Mouse (Mus musculus) heart, postnatal 25 days (tissue): Measurements from ENCODE around the gene Cib1. TPM values are rescaled to one million over a fixed set of nuclear protein-coding genes. Genes with fewer than 3 reads are reported as not detected.
A peak's percentile ranks its signal among the peaks of the same experiment; 100 is the strongest.

Experiments used
- DNase-seq: peaks from one replicate; pipeline ENCODE4 v3.0.0; 2022; ENCODE audit warnings: low spot score
- intact Hi-C: fragments of 180-260 bp; cut with DNase I; formaldehyde crosslinking; loops from one replicate; pipeline ENCODE4 v1.15.1; 2025
- total RNA-seq, 2 experiments: library from RNA; stranded (reverse); gene quantifications; 2 replicates each; pipeline ENCODE4 v1.2.3; 2021

Gene Cib1
- total RNA-seq, 2 experiments from 2014 or later = 14.1 to 18.0 TPM

- intact Hi-C loops = no loop called here
Measured at GRCm38 (mm10) chr7:80238542-80238941, 5.9 kb upstream of the Cib1 start.

DNA sequence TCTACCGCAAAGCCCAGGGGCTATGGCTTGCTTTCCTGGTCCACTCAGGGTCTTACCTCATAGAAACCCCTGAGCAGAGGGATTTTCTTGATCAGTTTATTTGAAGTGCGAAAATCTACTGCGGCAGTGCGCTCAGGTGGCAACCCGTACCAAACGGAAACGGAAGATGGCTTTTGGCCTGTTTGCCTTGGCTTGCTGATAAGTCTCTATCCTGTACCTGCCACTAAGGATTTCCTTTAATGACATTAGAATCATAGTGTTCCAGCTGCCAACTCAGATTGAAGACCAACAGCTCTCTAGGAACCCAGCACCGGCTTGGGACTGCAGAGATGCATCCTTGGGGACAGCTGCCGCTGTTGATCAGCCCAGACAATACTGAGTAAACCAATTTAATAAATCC is 1.2 kb upstream of the Cib1 start:
- no peak for DNase-seq
- intact Hi-C loops = no loop called here

More at GRCm38 (mm10) chr7:80238542-80238941, 5.9 kb upstream of the Cib1 start:
- DNase-seq = no peak

- intact Hi-C loops = no loop called here
- DNase-seq = no peak
Measured at GRCm38 (mm10) chr7:80231971-80232488, 583 bp downstream of the Cib1 start.

DNA sequence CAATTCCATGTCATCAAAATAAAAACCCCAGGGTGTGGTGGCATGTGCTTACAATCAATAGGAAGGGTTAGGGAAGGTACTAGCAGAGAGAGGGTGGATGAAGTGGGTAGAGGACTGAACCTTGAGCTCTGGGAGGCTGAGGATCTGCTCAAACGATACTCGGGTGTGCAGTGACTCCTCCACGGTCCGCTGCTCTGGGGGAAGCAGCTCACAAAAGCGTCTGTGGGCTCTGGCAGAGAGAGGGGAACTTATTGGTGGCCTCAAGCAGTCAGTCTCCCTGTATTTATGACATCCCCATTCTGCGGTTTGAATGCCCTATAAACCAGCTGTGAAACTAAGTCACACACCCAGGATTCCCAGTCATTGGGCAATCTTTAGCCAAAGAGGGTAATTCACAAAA is 2.4 kb downstream of the Cib1 start:
- intact Hi-C loops = no loop called here
- DNase-seq = no peak

DNA sequence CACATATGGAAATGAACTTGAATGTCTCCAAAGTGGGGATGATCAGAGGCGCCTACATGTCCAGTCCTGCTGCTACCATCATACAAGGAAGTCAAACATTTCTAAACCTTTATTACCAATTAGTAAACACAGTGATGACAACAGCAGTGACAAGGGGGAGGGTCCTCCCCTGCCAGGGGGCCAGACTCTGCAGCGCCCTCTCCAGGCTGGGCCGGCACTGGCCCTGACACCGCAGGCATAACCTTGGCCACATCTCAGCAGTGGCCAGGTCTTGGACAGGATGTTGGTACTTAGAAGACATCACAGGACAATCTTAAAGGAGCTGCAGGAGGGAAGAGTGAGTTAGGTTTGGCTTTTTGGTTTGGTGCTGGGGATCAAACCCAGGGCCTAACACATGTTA is 5.5 kb downstream of the Cib1 start:
- intact Hi-C loops = no loop called here
- no peak for DNase-seq

DNA sequence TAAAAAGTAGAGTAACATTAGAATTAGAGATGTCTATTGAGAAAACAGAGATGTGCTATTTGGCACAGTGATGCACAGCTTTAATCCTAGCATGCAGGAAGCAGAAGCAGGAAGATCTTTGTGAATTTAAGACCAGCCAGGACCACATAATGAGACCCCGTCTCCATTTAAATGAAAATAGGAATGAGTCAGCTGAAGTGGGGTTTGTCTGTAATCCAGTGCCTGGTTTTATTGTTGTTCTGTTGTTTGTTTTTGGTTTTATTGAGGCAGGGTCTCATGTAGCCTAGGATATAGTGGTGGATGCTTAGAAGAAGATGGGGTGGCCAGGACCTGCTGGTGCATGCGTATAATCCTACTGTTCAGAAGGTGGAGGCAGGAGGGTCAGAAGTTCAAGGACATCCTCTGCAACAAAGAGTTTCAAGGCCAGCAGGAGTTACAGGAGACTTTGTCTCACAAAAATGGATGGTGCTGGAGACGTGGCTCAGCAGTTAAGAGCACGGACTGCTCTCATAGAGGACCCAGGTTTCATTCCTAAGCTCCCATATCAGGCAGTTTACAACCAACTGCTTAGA is 11.3 kb downstream of the Cib1 start:
- intact Hi-C loops = no loop called here

DNA sequence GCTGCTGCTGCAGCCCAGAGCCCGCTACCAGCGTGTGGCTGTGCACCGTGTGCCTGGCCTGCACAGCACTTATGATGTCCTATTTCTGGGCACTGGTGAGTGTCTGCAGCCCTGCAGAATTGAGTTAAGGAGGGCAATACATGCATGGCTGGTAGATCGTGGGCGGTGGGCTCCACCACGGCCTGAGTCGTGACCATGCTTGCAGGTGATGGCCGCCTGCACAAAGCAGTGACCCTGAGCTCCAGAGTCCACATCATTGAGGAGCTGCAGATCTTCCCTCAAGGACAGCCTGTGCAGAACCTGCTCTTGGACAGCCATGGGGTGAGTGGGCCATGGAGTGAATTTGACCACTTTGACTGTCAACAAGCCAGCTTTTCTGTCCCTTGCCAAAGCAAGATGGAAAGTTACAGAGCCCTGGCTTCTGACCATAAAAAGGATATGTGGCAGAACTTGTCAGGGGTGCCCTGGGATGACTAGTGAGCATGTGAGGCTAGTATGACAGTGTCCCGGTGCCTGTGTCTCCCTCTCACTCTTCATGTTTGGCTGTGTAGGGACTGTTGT is 12.3 kb downstream of the Cib1 start:
- DNase-seq = no peak
- intact Hi-C loops = no loop called here

More for the DNA sequence above, 11.3 kb downstream of the Cib1 start:
- no peak for DNase-seq

DNA sequence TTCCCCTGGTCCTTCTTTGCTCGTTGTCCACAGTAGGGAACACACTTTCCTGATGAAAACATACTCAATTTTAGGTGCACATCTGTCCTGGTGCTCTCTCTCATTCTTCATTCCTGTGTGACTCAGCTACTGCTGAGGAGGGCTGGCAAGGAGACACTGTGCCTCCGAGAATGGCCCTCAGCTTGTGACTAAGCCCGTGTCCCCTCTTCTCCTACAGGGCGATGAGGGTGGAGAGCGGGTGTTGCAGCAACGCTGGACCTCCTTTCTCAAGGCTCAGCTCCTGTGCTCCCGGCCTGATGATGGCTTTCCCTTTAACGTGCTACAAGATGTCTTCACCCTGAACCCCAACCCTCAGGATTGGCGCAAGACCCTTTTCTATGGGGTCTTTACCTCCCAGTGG is 13.9 kb downstream of the Cib1 start:
- intact Hi-C loops = loop anchor here (5.0 to 10.0 kb wide), 2 partner anchors 61 to 194 kb away; partner anchors contain the start of gene Zfp710
- DNase-seq = no peak

GRCm38 (mm10) chr7:80216566-80216965 is 16.0 kb downstream of the Cib1 start:
- DNase-seq = peak; percentile 64
- intact Hi-C loops = loop anchor here (5.0 to 10.0 kb wide), 2 partner anchors 59 to 192 kb away; partner anchors contain the start of gene Zfp710

- intact Hi-C loops = loop anchor here (1.0 to 10.0 kb wide), 3 partner anchors 58 to 191 kb away; partner anchors contain the start of gene Zfp710
Measured at GRCm38 (mm10) chr7:80215398-80215797, 17.2 kb downstream of the Cib1 start.

DNA sequence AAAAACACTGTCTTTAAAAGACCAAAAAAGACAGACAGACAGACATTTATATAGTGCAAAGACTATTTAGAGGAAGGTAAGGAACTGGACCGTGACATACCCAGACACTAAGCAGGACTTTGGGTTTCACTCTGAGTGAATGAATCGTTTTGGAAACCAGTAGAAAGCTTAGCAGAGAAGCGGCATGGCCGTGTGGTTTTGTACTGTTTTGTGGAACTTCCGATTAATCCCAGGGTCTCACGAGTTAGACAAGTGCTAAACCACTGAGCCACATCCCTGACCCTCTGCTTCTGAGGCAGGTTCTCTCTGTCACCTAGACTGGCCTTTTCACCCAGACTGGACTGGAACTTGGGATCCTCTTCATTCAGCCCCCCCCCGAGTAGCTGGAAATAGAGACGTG is 18.2 kb downstream of the Cib1 start:
- no peak for DNase-seq
- intact Hi-C loops = loop anchor here (10.0 kb wide), 1 partner anchor 190 kb away; the partner anchor contains the start of gene Zfp710

More at GRCm38 (mm10) chr7:80215398-80215797, 17.2 kb downstream of the Cib1 start:
- DNase-seq = peak; percentile 51

DNA sequence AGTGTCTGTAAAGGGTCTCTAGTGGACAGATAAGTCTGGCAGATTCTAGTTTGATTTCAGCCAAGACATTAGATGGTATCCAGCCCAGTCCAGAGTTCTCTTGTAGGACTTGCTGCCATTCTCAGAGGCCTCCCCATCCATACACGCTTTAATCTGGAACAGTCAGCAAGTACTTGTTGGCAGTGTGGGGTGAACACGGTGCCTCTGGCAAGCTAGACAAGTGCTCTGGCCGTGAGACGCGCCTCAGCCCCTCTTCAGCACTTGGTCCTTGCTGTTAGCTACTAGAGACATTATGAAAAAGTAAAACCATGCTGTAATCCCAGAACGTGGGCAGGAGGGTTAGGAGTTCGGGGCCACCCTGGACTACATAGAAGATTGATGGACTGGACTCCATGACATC is 19.0 kb downstream of the Cib1 start:
- no peak for DNase-seq
- intact Hi-C loops = loop anchor here (10.0 kb wide), 1 partner anchor 189 kb away; the partner anchor contains the start of gene Zfp710

DNA sequence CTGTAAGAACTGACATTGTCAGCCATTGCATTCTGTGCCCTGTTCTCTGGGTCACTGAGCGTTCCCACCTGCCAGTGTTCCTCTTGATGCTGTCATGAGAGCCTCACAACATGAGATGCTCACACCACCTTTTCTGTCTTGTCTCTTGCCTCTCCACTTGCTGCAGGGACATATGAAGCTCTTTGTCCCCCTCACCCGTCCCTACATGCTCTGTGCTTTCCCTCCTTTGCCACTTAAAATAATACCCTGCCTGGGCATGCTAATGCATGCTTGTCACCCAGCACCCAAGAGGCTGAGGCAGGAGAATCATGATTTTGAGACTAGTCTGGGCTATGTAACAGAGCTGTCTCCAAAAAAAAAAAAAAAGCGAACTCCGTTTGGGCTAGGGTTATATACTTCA is 21.6 kb downstream of the Cib1 start:
- intact Hi-C loops = loop anchor here (10.0 kb wide), 1 partner anchor 186 kb away; the partner anchor contains the start of gene Zfp710
- no peak for DNase-seq

- intact Hi-C loops = loop anchor here (10.0 kb wide), 1 partner anchor 185 kb away; the partner anchor contains the start of gene Zfp710
- no peak for DNase-seq
Measured at GRCm38 (mm10) chr7:80209669-80210068, 22.9 kb downstream of the Cib1 start.

GRCm38 (mm10) chr7:80208738-80209430 is 23.7 kb downstream of the Cib1 start:
- intact Hi-C loops = no loop called here
- DNase-seq = no peak

DNA sequence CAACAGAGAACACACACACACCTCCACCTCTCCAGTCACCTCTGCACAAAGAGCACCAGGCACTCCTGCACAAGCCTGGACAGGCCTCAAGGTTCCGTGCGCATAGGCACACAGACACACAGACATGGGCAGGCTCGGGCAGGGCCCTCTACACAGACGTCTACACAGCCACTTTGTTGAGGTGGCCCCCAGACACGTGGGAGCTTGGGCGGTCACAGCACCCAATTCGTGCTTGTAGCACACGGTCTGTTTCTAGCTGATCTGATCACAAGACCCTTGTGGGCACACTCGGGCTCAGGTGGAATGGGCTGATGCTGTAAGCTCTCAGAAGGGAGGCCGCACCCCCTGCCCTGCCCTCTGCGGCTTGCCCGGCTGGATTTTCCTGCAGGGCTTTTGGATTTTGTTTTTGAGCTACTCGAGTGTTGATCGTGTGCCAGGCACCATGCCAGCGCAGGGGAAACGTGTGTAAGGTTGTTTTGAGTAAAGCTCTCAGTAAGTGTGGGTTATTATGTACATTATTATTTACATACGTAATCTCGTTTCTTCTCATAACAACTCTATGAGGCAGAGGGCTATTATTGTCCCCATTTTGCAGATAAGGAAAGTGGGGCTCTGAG is 24.5 kb downstream of the Cib1 start:
- DNase-seq = no peak
- intact Hi-C loops = no loop called here

- intact Hi-C loops = no loop called here
- DNase-seq = no peak
Measured at GRCm38 (mm10) chr7:80207314-80207731, 25.3 kb downstream of the Cib1 start.

DNA sequence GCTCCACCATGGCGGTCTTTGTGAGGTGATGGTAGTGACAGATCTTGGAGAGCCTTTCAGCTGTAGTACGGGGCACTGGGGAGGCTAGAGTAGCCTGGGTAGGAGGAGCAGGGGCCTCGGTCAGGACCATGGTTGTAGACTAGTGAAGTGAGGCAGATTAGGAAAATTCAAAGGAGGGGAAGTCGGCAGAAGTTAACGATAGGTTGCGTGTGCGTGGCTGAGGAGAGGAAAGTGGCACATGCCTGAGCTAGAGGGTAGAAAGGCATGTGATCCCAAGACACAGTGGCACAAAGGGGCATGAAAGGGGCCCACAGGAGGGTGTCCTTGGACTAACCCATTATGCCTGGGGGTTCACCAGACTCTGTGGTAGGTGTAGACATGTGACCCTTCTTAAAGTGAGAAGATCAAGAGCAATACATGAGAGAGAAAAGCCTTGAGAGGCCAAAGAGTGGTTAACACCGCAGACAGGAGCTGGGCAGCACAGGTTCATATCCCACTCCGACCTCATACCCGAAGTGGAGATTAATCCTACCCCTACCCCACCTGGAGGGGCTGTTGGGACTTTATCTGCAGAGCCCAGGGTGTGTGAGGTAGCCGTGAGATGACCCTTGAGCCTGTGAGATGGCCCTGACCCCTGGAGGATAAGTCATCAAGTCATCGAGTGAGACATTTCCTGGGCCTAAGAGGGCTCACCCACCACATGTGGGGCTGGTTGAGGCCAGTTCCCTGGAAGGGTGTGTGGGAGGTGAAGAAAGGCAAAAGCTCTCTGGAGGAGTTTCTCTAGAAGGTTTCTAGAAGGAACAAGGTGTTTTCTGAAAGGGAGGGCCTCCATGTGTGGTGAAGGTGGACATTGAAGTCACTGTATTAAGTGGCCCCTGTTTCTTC is 26.7 kb downstream of the Cib1 start:
- intact Hi-C loops = no loop called here
- DNase-seq = no peak

DNA sequence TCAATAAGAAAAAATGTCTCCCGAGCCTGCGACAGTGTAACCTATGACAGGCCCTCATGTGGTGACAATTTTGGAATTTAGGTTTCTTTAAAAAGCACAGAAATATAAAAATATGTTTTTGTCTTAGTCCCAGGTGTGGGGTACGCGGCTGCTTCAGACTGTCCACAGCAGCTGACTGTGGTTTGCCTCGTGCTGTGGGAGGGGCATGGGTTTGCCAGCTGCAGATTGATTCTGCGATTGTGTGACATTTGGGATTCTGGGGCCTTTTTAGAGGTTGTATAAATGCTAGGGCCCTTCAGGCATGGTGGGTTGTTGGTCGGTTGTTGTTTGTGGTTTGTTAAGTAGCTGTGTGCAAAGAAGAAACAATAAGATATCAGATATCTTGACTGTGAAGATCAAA is 27.7 kb downstream of the Cib1 start:
- intact Hi-C loops = no loop called here
- DNase-seq = no peak
